Mouse (Mus musculus): ENCODE measurements around the gene Adh6a.

Adh6a gene

DNA sequence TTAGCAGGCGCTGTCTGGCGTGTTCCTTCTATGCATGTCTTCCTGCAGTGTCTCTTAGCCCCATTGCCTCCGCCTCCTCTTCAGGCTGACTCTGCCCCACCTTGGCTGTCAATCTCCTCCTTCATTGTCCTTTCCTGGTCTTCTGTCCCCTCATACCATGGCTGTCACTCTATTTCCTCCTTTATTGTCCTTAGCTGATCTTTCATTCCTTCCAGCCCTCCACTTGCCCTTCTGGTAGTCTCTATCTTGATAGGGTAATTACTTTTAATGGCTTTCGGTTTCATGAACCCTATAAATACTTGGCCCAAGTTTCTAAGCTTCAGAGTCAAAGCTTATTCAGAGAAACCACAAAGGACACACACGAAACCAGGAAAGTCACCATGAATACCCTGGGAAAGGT lies at the start of gene Adh6a:
Gene Adh6a (plus strand): TSS at position 322 of the 400 bp plus-strand sequence.
- DNase-seq = no peak

GRCm38 (mm10) chr3:138264648-138265047 lies 48.4 kb upstream of the Adh6a start:
- DNase-seq = no peak

- DNase-seq = no peak
Observed at GRCm38 (mm10) chr3:138270507-138270906, 42.6 kb upstream of the Adh6a start.

DNA sequence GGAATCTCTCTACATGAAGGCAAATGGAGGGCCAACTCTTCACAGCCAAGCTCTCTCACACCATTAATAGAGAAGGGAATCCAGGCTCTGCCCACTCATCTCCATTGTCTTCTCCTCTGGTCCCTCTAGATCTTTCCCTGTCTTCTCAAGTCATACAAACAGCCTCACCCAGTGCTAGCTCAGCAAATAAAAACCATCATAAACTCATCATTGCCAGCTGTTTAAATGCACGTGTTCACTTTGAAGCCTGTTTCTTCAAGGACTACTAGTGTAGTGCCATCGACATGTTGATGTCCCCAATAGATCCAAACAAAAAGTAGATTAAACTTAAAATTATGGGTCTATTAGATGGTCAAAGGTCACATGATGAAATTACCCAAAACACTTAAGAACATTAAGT lies 41.8 kb upstream of the Adh6a start:
- no peak for DNase-seq

- DNase-seq = no peak
Observed at GRCm38 (mm10) chr3:138273080-138273479, 40.0 kb upstream of the Adh6a start.

- no peak for DNase-seq
Observed at GRCm38 (mm10) chr3:138275100-138275499, 38.0 kb upstream of the Adh6a start.

GRCm38 (mm10) chr3:138282556-138282955 lies 30.5 kb upstream of the Adh6a start:
- no peak for DNase-seq

DNA sequence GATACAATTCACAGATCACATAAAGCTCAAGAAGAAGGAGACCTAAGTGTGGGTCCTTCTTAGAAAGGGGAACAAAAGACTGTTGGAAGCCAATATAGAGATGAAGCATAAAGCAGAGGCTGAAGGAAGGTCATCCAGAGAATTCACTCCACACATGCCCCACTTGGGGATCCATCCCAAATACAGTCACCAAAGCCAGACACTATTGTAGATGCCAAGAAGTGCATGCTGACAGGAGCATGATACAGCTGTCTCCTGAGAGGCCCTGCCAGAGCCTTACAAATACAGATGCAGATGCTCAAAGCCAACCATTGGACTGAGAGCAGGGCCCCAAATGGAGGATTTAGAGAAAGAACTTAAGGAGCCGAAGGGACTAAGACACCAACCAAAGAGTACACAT lies 29.3 kb upstream of the Adh6a start:
- DNase-seq = no peak

DNA sequence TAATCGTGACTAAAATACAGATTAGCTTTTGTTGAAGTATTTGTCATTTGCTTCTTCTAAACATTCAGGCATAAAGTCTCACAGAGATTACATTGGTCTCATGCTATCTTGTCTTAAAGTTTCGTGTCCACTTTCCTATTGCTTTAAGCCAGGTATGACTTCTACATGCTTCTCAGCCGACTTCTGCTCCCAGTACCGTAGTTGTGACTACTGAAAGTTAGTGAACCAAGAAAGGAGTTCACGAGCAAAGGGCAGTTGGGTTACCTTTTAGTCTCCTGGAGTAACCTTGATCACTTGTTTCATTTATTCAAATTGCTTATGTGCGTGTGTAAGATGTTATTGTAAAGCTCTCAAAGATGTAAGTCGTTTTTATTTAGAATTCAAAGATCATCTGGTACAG lies 27.1 kb upstream of the Adh6a start:
- no peak for DNase-seq

DNA sequence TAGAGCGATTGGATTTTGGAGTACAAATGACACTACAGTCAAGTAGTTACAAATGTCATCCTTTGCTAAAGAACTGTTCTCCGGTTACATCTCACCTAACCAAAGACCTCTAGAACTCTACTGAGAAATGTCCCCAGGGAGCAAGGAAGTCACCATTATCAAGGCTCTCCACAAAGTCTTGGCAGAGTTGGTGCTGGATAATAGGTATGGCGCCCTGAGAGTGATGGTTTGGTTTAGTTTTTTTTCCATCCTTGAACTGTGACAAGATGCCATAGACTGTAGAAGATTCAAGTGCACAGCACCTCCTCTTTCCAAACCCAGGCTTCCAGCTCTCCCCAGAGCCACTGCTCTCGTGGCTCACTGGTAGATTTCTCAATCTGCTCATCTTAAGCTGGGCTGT lies 25.4 kb upstream of the Adh6a start:
- no peak for DNase-seq

DNA sequence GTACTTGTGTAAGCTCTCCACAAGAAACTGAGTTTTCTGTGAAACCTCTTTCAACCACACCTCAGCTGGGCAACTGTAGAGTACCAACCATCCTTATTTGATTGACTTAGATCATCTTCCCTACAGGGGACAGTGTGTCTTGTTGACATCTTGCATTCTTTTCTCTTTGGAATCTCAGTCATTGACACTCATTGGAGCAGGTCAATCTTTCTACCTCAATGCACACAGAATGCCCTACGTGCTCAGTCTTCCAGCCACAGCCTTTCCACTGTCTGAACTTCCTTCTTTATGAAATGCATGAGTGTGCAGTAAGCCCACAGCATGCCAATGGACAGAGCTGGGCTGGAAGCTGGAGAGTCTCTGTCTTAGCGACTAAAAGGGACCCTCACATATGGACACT lies 22.4 kb upstream of the Adh6a start:
- no peak for DNase-seq

- no peak for DNase-seq
Observed at GRCm38 (mm10) chr3:138291529-138292117, 21.5 kb upstream of the Adh6a start.

DNA sequence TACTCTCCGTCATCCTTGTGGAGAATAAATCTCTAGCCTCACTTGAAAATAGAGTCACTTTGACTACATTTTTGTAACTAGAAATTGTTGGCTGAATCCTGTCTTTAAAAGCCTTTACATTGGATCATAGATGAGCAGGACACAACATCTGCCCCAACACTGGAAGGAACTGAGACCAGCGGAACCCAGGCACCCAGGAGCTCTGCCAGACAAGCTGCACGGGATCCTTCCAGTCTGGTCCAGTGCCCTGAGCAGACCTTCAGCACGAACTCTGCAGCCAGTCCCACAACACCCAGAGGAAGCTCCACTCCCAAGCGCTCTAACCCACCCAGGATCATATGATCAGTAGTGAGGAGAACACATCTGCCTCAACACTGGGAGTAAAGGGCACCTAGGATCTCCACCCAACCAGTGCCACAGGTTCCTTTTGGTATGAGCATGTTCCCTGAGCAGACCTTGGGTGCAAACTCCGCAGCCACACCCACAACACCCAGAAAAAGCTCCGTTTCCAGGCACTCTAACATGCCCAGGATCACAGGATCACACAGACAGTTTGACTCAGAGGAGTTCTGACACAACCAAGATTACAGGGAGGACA lies 19.7 kb upstream of the Adh6a start:
- no peak for DNase-seq

DNA sequence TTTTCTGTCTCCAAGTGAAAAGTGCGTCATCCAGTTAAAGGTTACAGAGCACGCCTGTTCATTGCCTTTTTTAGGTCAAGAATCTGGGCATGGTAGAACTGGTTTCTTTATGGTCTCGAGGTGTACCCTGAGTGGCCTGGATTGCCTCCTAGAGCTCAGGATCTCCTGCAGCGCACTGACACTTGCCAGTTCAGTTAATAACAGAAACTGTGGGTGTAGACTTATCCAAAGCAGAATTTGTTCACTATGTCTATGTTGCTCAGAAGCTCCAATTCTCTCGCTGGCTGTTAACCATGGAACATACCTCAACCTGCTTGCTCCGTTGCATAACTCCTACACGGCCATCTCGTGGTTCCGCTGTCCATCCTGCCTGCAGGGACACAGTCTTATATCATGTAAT lies 13.0 kb upstream of the Adh6a start:
- no peak for DNase-seq

DNA sequence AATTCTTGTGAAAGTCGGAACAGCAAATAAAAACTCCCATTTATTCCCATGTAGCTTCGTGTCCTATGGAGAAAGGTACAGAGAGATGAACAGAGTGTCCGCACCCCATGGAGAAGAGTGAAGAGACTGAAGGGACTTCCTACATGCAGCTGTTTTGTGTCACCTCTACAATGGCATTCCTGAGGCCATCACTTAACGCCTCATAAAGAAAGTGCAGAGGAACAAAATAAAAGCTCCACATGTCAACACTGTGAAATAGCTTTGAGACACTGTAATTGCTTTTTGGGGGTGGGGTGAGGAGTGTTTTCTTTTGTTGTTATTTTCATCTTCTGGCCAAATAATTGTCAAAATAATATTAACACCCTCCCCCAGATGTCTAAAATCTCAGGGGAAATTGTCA lies 10.4 kb upstream of the Adh6a start:
- DNase-seq = peak; percentile 7

GRCm38 (mm10) chr3:138303771-138304488 lies 9.2 kb upstream of the Adh6a start:
- DNase-seq = peak; percentile 28

DNA sequence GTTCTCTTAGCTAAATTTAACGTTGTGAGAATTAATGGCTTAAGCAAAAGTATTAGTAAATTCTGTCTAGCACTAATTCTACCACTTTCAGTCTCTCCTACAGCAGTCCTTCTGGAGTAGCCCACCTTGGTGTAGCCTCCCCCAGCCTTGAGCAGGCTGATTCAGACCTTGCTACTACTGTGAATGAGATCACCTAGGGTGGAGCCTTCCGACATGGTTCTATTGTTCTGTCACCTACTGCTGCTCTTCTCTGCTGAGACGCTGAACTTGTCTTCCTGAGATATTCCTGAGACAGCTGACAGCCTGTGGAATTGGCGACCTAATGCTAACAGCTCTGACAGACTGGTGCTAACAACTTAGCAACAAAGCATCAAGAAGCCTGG lies 8.6 kb upstream of the Adh6a start:
- no peak for DNase-seq

DNA sequence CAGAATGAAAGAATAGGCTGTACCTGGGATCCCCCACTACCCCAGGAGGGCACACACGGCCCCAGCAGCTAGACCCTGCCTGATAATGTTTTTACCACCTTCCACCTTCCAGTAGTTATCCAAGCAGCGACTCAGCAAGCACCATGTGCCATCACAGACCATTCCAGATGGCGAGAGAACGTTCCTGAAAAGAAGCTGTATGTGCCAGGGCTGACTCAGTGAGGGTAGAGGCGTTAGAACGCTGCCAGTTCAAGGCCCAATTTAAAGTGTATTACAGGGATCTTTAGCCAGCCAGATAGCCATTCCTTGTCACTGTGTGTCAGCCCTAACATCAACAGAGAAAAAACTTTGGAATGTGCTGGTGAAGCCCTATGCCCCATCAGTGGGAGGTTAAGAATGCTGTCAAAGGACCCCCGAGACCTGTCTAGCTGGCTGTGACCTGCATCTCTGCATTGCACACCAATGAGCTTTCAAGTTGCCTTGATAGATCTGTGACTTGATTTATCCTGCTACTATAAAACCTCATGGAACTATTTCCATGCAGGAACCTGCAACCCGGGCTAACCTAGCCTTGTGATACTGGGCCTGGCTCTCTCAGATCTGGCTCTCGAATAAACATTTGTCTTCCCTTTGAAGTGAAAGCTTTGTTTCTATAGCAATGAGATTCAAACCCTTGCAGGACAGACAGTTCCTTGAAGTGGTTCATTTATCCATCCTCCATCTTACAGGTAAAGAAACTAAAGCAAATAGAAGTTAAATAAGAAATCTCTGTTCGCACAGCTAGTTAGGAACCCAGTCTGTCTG lies 7.4 kb upstream of the Adh6a start:
- DNase-seq = peak; percentile 6

- DNase-seq = peak; percentile 43
Observed at GRCm38 (mm10) chr3:138306290-138306683, 6.8 kb upstream of the Adh6a start.

DNA sequence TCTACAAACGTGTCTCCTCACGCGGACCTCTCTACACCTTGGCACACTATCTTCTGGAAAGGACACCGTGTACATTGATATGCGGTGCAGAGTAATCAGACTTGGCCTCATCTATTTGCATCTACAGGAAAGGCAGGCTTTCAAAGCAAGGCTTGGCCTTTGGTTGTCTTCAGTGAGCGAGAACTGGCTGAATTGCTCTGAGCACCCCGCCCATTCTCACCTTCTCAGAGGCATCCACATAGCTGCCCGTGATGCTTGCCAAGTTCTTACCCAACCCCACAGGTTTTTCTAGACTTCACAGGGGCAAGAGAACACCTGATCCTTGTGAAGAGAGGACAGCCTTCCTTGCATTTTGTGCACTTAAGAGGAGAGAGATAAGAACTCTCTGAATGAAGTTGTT lies 3.2 kb upstream of the Adh6a start:
- no peak for DNase-seq

DNA sequence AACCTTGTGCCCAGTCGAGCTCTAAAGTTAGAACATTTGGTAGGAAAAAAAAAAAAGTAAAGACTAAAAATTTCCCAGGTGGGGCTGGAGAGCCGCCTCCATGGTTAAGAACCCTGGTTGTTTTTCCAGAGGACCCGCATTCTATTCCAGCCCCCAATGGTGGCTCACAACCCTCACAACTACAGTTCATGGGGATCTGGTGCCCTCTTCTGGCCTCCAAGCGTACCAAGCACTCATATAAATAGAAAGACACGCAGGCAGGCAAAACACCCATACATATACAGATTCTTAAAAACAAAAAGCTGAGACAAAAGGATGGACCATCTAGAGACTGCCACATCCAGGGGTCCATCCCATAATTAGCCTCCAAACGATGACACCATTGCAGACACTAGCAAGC lies 2.1 kb upstream of the Adh6a start:
- no peak for DNase-seq

DNA sequence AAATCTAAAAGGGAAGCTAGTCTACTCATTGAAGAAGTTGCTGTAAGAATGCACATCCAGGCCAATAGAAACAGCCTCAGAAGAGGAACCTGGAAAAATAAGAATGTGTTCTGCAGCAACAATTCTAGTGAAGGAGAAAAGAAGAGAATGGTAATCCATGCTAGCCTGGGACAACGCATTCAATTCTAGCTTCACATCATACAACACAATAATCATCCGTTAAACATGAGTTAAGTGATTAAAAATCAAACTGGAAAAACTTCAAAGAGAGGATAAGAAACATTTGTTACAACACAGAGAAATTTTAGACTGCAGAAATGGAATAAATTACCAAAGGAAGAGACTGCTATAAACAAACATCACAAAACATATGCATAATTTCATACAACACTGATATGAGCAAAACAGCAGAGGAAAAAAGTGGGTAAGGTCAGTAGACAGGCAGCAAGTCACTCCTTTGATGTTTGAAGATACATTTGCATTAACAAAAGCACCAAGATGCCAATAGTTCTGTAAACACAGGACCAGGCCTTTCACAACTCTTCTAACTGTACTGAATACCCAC lies 3.9 kb downstream of the Adh6a start:
- no peak for DNase-seq

DNA sequence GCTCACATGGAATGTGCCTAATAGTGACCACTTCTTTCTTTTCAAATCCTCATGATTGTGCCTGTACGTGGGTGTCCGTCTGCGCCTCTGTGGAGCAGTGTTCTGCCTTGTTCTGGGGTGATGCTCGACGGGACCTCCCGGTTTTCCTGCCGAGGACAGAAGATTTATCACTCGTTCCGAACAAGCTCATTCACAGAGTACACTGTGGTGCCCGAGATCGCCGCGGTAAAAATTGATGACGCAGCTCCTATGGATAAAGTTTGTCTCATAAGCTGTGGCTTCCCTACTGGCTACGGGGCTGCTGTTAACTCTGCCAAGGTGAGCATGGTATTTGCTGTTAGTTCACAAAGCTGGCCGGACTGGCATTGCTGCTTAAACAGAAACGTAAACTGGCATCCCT lies 11.9 kb downstream of the Adh6a start:
- DNase-seq = no peak

All from embryo, embryonic 11 days (tissue).